In genomic region chr14:100900221-100900620, GRCm38 (mm10) we compare ENCODE assay signal across 29 mouse cellular contexts.
A peak's percentile ranks its signal among the peaks of the same experiment; 100 is the strongest.
DNase-seq lines count a peak whose midpoint lies in the region; ATAC-seq lines count a peak whose summit lies in the region.
"Had no signal": no experiment of that assay in that cellular context is flagged by ENCODE, and none has a peak within 500 bp of the region (broad histone marks: within the 10 kb centered on the region; RNA-seq: fewer than 3 reads in every experiment).

No protein-coding gene starts in this region.

- WGBS in embryonic facial prominence, embryonic 11.5 days: 7% methylated on average over 2 of the region's 2 CpGs
- WGBS in limb, embryonic 11.5 days: 7% methylated on average over 2 of the region's 2 CpGs

- no peak overlapping the region for H3K4me2 ChIP-seq in embryonic facial prominence, embryonic 11.5 days (ENCODE audit: low read depth, low read length)
- no peak overlapping the region for H3K4me2 ChIP-seq in limb, embryonic 11.5 days (ENCODE audit: low read depth, severe bottlenecking)
- H3K4me2 ChIP-seq: embryonic facial prominence, embryonic 13.5 days; forebrain, embryonic 13.5 days; heart, embryonic 12.5 days; heart, embryonic 15.5 days; hindbrain, embryonic 13.5 days had no signal

- DNase-seq in adipocyte (ENCODE audit: low spot score): peak; percentile 3
- peak; percentile 56 for DNase-seq in embryo, embryonic 11 days
- DNase-seq in embryonic facial prominence, embryonic 11.5 days (ENCODE audit: low spot score): peak; percentile 71
- DNase-seq in limb, embryonic 11.5 days (ENCODE audit: low spot score): peak; percentile 52
- no peak for DNase-seq in right cerebral cortex, postnatal 14 days
- DNase-seq in gastrocnemius, postnatal 10 days: no peak
- no peak for DNase-seq in kidney, adult 11 months
- no peak for DNase-seq in thymus, postnatal 10 days (ENCODE audit: low spot score in 2 of 2)
- DNase-seq: adrenal gland, postnatal 10 days; cerebellum, adult 11-12 months; cerebellum, adult 8-10 months; cerebellum, postnatal 10 days; cerebellum, postnatal 36 days; gastrocnemius, adult 2 months; gastrocnemius, postnatal 25 days; heart, adult 18-20 months; heart, postnatal 10 days; heart, postnatal 36 days had no signal

- no peaks in the 10 kb centered on the region for H3K36me3 ChIP-seq in embryonic facial prominence, embryonic 11.5 days (replicated peaks; ENCODE audit: control insufficient read depth, insufficient read depth, low read depth, low read length)
- no peaks in the 10 kb centered on the region for H3K36me3 ChIP-seq in limb, embryonic 11.5 days (ENCODE audit: control insufficient read depth, insufficient read depth, low read length)
- H3K36me3 ChIP-seq: embryonic facial prominence, embryonic 13.5 days; forebrain, embryonic 10.5 days; heart, embryonic 12.5 days; heart, embryonic 15.5 days; hindbrain, embryonic 10.5 days; hindbrain, embryonic 13.5 days had no signal

- H3K4me1 ChIP-seq in embryonic facial prominence, embryonic 11.5 days (ENCODE audit: control insufficient read depth, insufficient read depth, low read length): no peaks in the 10 kb centered on the region
- H3K4me1 ChIP-seq in limb, embryonic 11.5 days (ENCODE audit: control insufficient read depth, insufficient read depth, low read length): peaks cover 4% of the 10 kb centered on the region
- H3K4me1 ChIP-seq: embryonic facial prominence, embryonic 13.5 days; forebrain, embryonic 13.5 days; heart, embryonic 12.5 days; heart, embryonic 15.5 days; hindbrain, embryonic 10.5 days; hindbrain, embryonic 13.5 days had no signal

- no peak overlapping the region for H3K9ac ChIP-seq in embryonic facial prominence, embryonic 11.5 days (replicated peaks; ENCODE audit: low read length)
- H3K9ac ChIP-seq in limb, embryonic 11.5 days (ENCODE audit: low read length): no peak overlapping the region
- H3K9ac ChIP-seq: embryonic facial prominence, embryonic 13.5 days; forebrain, embryonic 13.5 days; heart, embryonic 12.5 days; heart, embryonic 15.5 days; hindbrain, embryonic 13.5 days had no signal

- H3K4me3 ChIP-seq in embryonic facial prominence, embryonic 11.5 days (ENCODE audit: low read depth, low read length): no peak overlapping the region
- no peak overlapping the region for H3K4me3 ChIP-seq in limb, embryonic 11.5 days (ENCODE audit: low read depth, low read length)
- H3K4me3 ChIP-seq: embryonic facial prominence, embryonic 13.5 days; forebrain, embryonic 10.5 days; forebrain, embryonic 13.5 days; gastrocnemius, adult 2 months; heart, embryonic 12.5 days; heart, embryonic 15.5 days; hindbrain, embryonic 10.5 days; hindbrain, embryonic 13.5 days had no signal

- no peaks in the 10 kb centered on the region for H3K9me3 ChIP-seq in embryonic facial prominence, embryonic 11.5 days (replicated peaks; ENCODE audit: control insufficient read depth, low read length)
- H3K9me3 ChIP-seq in limb, embryonic 11.5 days (ENCODE audit: control insufficient read depth, low read length): no peaks in the 10 kb centered on the region
- H3K9me3 ChIP-seq: embryonic facial prominence, embryonic 13.5 days; forebrain, embryonic 10.5 days; forebrain, embryonic 13.5 days; heart, embryonic 12.5 days; heart, embryonic 15.5 days; hindbrain, embryonic 10.5 days; hindbrain, embryonic 13.5 days had no signal

- H3K27me3 ChIP-seq in embryonic facial prominence, embryonic 11.5 days (ENCODE audit: control insufficient read depth, insufficient read depth, low read length): no peaks in the 10 kb centered on the region
- H3K27me3 ChIP-seq in limb, embryonic 11.5 days (ENCODE audit: control insufficient read depth, insufficient read depth, low read length): no peaks in the 10 kb centered on the region
- H3K27me3 ChIP-seq: embryonic facial prominence, embryonic 13.5 days; forebrain, embryonic 13.5 days; heart, embryonic 12.5 days; heart, embryonic 15.5 days; hindbrain, embryonic 13.5 days had no signal

- H3K27ac ChIP-seq in embryonic facial prominence, embryonic 11.5 days (replicated peaks; ENCODE audit: low read depth, low read length): no peak overlapping the region
- H3K27ac ChIP-seq in limb, embryonic 11.5 days (replicated peaks; ENCODE audit: low read depth, low read length): no peak overlapping the region
- H3K27ac ChIP-seq: embryonic facial prominence, embryonic 13.5 days; forebrain, embryonic 10.5 days; forebrain, embryonic 13.5 days; gastrocnemius, adult 2 months; heart, embryonic 15.5 days; hindbrain, embryonic 10.5 days; hindbrain, embryonic 13.5 days had no signal

- no peak for ATAC-seq in embryonic facial prominence, embryonic 11.5 days (replicated peaks; ENCODE audit: insufficient number of reproducible peaks, low FRiP score, low TSS enrichment, low read depth)
- ATAC-seq in limb, embryonic 11.5 days (ENCODE audit: insufficient number of reproducible peaks, low FRiP score, low TSS enrichment, low read depth): peak; percentile 65; the same call in 1 of the 2 replicates
- ATAC-seq: activated CD4-positive, CD25-positive, alpha-beta regulatory T cell, adult 4 months; forebrain, embryonic 13.5 days; forebrain, embryonic 16.5 days; hindbrain, embryonic 16.5 days; intestine, embryonic 16.5 days had no signal

Comparison
In these comparisons a context has a peak if more than half of its experiments do, and no peak if none do; other contexts are left out.
1. DNase-seq: peak in adipocyte (single experiment), embryo, embryonic 11 days (single experiment), embryonic facial prominence, embryonic 11.5 days (single experiment) and limb, embryonic 11.5 days (single experiment); none in right cerebral cortex, postnatal 14 days (single experiment), gastrocnemius, postnatal 10 days (single experiment), kidney, adult 11 months (single experiment) and thymus, postnatal 10 days (0 of 2).